In genomic region chr10:45410624-45411341, GRCm38 (mm10) we compare ENCODE assay signal across 17 mouse cellular contexts.
A peak's percentile ranks its signal among the peaks of the same experiment; 100 is the strongest.
DNase-seq lines count a peak whose midpoint lies in the region; ATAC-seq and TF ChIP-seq lines count a peak whose summit lies in the region.
"Had no signal": no experiment of that assay in that cellular context is flagged by ENCODE, and none has a peak within 500 bp of the region (broad histone marks: within the 10 kb centered on the region; RNA-seq: fewer than 3 reads in every experiment).

No protein-coding gene starts in this region.

- peak overlapping the region; percentile 68 for H3K27ac ChIP-seq in forebrain, embryonic 10.5 days
- H3K27ac ChIP-seq in forebrain, postnatal 0 days (ENCODE audit: low read depth, low read length): no peak overlapping the region
- H3K27ac ChIP-seq in forebrain, embryonic 15.5 days (replicated peaks): no peak overlapping the region
- peak overlapping the region; percentile 40; the same call in 1 of the 2 replicates for H3K27ac ChIP-seq in midbrain, embryonic 13.5 days
- H3K27ac ChIP-seq: kidney, postnatal 0 days; stomach, embryonic 15.5 days had no signal

- H3K4me2 ChIP-seq in forebrain, postnatal 0 days (ENCODE audit: low read depth): no peak overlapping the region
- no peak overlapping the region for H3K4me2 ChIP-seq in forebrain, embryonic 15.5 days (replicated peaks)
- H3K4me2 ChIP-seq in midbrain, embryonic 13.5 days (replicated peaks): no peak overlapping the region; the same call in 1 of the 2 replicates
- H3K4me2 ChIP-seq: liver, embryonic 11.5 days; stomach, embryonic 15.5 days had no signal

- H3K36me3 ChIP-seq in forebrain, embryonic 10.5 days (replicated peaks): peaks cover 27% of the 10 kb centered on the region
- H3K36me3 ChIP-seq in forebrain, postnatal 0 days (ENCODE audit: insufficient read depth): no peaks in the 10 kb centered on the region
- no peaks in the 10 kb centered on the region for H3K36me3 ChIP-seq in forebrain, embryonic 15.5 days
- no peaks in the 10 kb centered on the region for H3K36me3 ChIP-seq in midbrain, embryonic 13.5 days
- H3K36me3 ChIP-seq: stomach, embryonic 15.5 days had no signal

- H3K27me3 ChIP-seq in forebrain, embryonic 10.5 days (ENCODE audit: poor library complexity, severe bottlenecking): no peaks in the 10 kb centered on the region
- no peaks in the 10 kb centered on the region for H3K27me3 ChIP-seq in forebrain, postnatal 0 days (ENCODE audit: insufficient read depth, low read length)
- H3K27me3 ChIP-seq in forebrain, embryonic 15.5 days: no peaks in the 10 kb centered on the region
- no peaks in the 10 kb centered on the region for H3K27me3 ChIP-seq in midbrain, embryonic 13.5 days
- H3K27me3 ChIP-seq: stomach, embryonic 15.5 days had no signal

- 7% methylated on average over 10 of the region's 10 CpGs for WGBS in forebrain, embryonic 10.5 days
- WGBS in forebrain, postnatal 0 days: 12% methylated on average over 10 of the region's 10 CpGs
- 8% methylated on average over 10 of the region's 10 CpGs for WGBS in forebrain, embryonic 15.5 days
- 6% methylated on average over 10 of the region's 10 CpGs for WGBS in midbrain, embryonic 13.5 days

- H3K9me3 ChIP-seq in forebrain, embryonic 10.5 days: no peaks in the 10 kb centered on the region
- H3K9me3 ChIP-seq in forebrain, postnatal 0 days (ENCODE audit: low read length): no peaks in the 10 kb centered on the region
- no peaks in the 10 kb centered on the region for H3K9me3 ChIP-seq in forebrain, embryonic 15.5 days
- H3K9me3 ChIP-seq in midbrain, embryonic 13.5 days: no peaks in the 10 kb centered on the region
- H3K9me3 ChIP-seq: stomach, embryonic 15.5 days had no signal

- H3K9ac ChIP-seq in forebrain, postnatal 0 days: no peak overlapping the region
- H3K9ac ChIP-seq in forebrain, embryonic 15.5 days (replicated peaks): no peak overlapping the region
- H3K9ac ChIP-seq in midbrain, embryonic 13.5 days (replicated peaks): no peak overlapping the region
- H3K9ac ChIP-seq: stomach, embryonic 15.5 days had no signal

- DNase-seq in forebrain, embryonic 10.5 days (ENCODE audit: extremely low spot score, low spot score): peak; percentile 48
- no peak for DNase-seq in forebrain, postnatal 0 days
- DNase-seq in kidney, adult 18-20 months: no peak
- no peak for DNase-seq in cerebellum, adult 9-10 months
- no peak for DNase-seq in lung, adult 18-20 months
- no peak for DNase-seq in adrenal gland, adult 2 months
- DNase-seq: adrenal gland, postnatal 14 days; cerebellum, adult 2 months; gastrocnemius, postnatal 10 days; lung, postnatal 36 days; right cerebral cortex, postnatal 25 days had no signal

- no peak for TF ChIP-seq CTCF in forebrain, postnatal 0 days (IDR thresholded peaks at IDR 0.05; ENCODE audit: low read depth)

- H3K4me3 ChIP-seq in forebrain, embryonic 10.5 days: no peak overlapping the region
- no peak overlapping the region for H3K4me3 ChIP-seq in forebrain, postnatal 0 days (ENCODE audit: low read depth, low read length)
- H3K4me3 ChIP-seq in forebrain, embryonic 15.5 days: no peak overlapping the region
- H3K4me3 ChIP-seq in midbrain, embryonic 13.5 days (replicated peaks): no peak overlapping the region
- H3K4me3 ChIP-seq: erythroblast, embryonic 14.5 days; stomach, embryonic 15.5 days had no signal

- ATAC-seq in forebrain, postnatal 0 days: no peak
- ATAC-seq in forebrain, embryonic 15.5 days (replicated peaks): peak; percentile 82
- ATAC-seq in midbrain, embryonic 13.5 days: peak; percentile 96

- peaks cover 47% of the 10 kb centered on the region for H3K4me1 ChIP-seq in forebrain, embryonic 10.5 days
- H3K4me1 ChIP-seq in forebrain, postnatal 0 days (ENCODE audit: insufficient read depth): no peaks in the 10 kb centered on the region
- H3K4me1 ChIP-seq in forebrain, embryonic 15.5 days: peaks cover 3% of the 10 kb centered on the region
- H3K4me1 ChIP-seq in midbrain, embryonic 13.5 days (replicated peaks): peaks cover 7% of the 10 kb centered on the region
- H3K4me1 ChIP-seq: stomach, embryonic 15.5 days had no signal

Comparison
In these comparisons a context has a peak if more than half of its experiments do, and no peak if none do; other contexts are left out.
1. H3K27ac ChIP-seq: peak in forebrain, embryonic 10.5 days (single experiment) and midbrain, embryonic 13.5 days (single experiment); none in forebrain, postnatal 0 days (single experiment) and forebrain, embryonic 15.5 days (single experiment).